Mouse (Mus musculus): Measurements from ENCODE around the gene Fam213a. TPM values are rescaled to one million over a fixed set of nuclear protein-coding genes. Genes with fewer than 3 reads are reported as not detected.

Gene Fam213a
- polyA plus RNA-seq, 1 experiment from 2014 or later: 72.4 TPM

GRCm38 (mm10) chr14:41007641-41008040, 5.9 kb downstream of the Fam213a start:
- Histone ChIP-seq H3K9ac (ENCODE audit: low read depth, low read length) (no peak overlapping the region), H3K4me1 (ENCODE audit: control insufficient read depth, insufficient read depth, low read length) (peaks cover 24% of the 10 kb centered on the region), H3K27ac (ENCODE audit: low read length) (0 out of 2 replicates have a peak overlapping the region, but pooled peaks have one; percentile 13), H3K27me3 (replicated peaks; ENCODE audit: control insufficient read depth, insufficient read depth, low read length) (no peaks in the 10 kb centered on the region), H3K36me3 (ENCODE audit: control insufficient read depth, insufficient read depth, low read length) (no peaks in the 10 kb centered on the region), H3K4me2 (ENCODE audit: low read depth, low read length) (no peak overlapping the region), H3K9me3 (ENCODE audit: control insufficient read depth, low read length) (no peaks in the 10 kb centered on the region), H3K4me3 (ENCODE audit: low read length) (no peak overlapping the region)
- 19% methylated on average over 5 of the region's 5 CpGs for WGBS
- ATAC-seq: peak; percentile 70

- H3K4me3 ChIP-seq (ENCODE audit: low read length): no peak overlapping the region
- no peak overlapping the region for H3K4me2 ChIP-seq (ENCODE audit: low read depth, low read length)
- H3K27me3 ChIP-seq (replicated peaks; ENCODE audit: control insufficient read depth, insufficient read depth, low read length): no peaks in the 10 kb centered on the region
- H3K27ac ChIP-seq (ENCODE audit: low read length): no peak overlapping the region
- peaks cover 24% of the 10 kb centered on the region for H3K4me1 ChIP-seq (ENCODE audit: control insufficient read depth, insufficient read depth, low read length)
- 29% methylated on average over 3 of the region's 3 CpGs for WGBS
- H3K9me3 ChIP-seq (ENCODE audit: control insufficient read depth, low read length): no peaks in the 10 kb centered on the region
- ATAC-seq: peak; percentile 39; the same call in 1 of the 2 replicates
- no peaks in the 10 kb centered on the region for H3K36me3 ChIP-seq (ENCODE audit: control insufficient read depth, insufficient read depth, low read length)
- H3K9ac ChIP-seq (ENCODE audit: low read depth, low read length): no peak overlapping the region
Observed at GRCm38 (mm10) chr14:41006899-41007298, 6.7 kb downstream of the Fam213a start.

GRCm38 (mm10) chr14:41006263-41006662, 7.3 kb downstream of the Fam213a start:
- no peak for ATAC-seq
- H3K9ac ChIP-seq (ENCODE audit: low read depth, low read length): no peak overlapping the region
- H3K27ac ChIP-seq (ENCODE audit: low read length): no peak overlapping the region
- 78% methylated on average over 10 of the region's 10 CpGs for WGBS
- H3K4me2 ChIP-seq (ENCODE audit: low read depth, low read length): no peak overlapping the region
- no peak overlapping the region for H3K4me3 ChIP-seq (ENCODE audit: low read length)
- H3K9me3 ChIP-seq (ENCODE audit: control insufficient read depth, low read length): no peaks in the 10 kb centered on the region
- no peaks in the 10 kb centered on the region; the same call in 1 of the 2 replicates for H3K36me3 ChIP-seq (ENCODE audit: control insufficient read depth, insufficient read depth, low read length)
- H3K27me3 ChIP-seq (replicated peaks; ENCODE audit: control insufficient read depth, insufficient read depth, low read length): no peaks in the 10 kb centered on the region
- peaks cover 22% of the 10 kb centered on the region for H3K4me1 ChIP-seq (ENCODE audit: control insufficient read depth, insufficient read depth, low read length)

DNA sequence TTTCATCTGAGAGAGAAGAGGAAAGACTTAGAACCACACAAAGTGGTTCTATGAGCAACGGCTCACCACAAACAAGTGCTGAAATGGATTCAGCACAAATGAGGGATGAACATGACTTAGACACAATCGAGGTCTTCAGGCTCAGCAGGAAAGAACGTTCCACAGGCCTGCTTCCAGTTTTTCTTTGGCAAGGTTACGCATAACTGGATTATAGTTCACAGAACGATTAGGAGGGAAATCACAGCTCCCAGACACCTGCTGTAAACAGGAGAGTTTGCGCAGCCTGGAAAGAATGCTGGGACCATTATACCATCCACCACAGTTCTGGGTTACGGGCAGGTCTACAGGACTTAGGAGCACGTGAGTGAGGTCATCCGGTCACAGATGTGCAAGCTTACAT, 7.9 kb downstream of the Fam213a start:
- no peak for ATAC-seq
- no peak overlapping the region for H3K27ac ChIP-seq (ENCODE audit: low read length)

DNA sequence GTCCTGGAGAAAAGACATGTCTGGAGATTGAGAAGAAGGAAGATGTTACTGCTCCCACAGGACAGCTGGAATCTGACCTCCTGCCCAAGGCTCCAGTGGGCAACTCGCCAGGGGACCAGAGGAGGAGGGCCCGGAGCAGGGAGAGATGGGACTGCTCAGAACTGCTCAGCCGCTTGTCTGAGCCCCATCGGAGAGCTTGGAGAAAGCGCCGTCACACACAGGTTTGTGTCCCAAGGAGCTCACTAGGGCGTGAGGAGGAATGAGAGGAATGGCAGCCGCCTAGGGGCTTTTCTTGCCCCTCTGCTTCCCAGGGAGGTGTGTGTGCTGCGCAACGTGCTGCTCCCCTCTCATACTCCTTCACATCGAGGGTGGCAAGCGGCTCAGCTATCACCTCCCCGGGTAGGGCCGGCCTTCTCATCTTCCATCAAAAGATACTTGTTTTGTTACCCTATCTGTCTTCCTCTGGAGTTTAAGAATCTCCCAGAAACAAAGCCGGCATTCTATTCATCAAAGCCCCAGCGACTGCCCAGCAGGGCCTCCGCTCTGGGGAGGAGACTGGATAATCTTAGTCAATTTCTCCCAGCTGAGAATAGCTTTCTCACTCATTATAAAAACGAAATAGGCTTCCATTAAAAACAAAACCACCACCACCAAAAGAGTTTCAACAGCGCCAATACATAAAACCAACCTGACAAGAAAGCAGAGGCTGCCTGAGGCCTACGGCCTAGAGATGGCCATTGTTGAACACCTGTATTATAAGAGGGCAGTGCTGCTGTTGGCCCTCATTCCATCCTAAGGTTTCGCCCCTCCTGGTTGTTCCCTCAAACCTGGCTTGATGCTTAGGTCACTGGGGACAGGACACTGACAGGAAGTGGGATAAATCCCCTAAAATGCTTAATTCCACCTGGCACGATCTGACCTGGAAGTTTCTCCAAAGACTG, 9.1 kb downstream of the Fam213a start:
- Histone ChIP-seq H3K4me1 (ENCODE audit: control insufficient read depth, insufficient read depth, low read length) (peaks cover 22% of the 10 kb centered on the region), H3K9me3 (ENCODE audit: control insufficient read depth, low read length) (no peaks in the 10 kb centered on the region), H3K4me3 (ENCODE audit: low read length) (no peak overlapping the region), H3K27me3 (replicated peaks; ENCODE audit: control insufficient read depth, insufficient read depth, low read length) (no peaks in the 10 kb centered on the region), H3K27ac (ENCODE audit: low read length) (no peak overlapping the region), H3K4me2 (ENCODE audit: low read depth, low read length) (no peak overlapping the region), H3K9ac (ENCODE audit: low read depth, low read length) (no peak overlapping the region), H3K36me3 (ENCODE audit: control insufficient read depth, insufficient read depth, low read length) (no peaks in the 10 kb centered on the region; the same call in 1 of the 2 replicates)
- 39% methylated on average over 22 of the region's 22 CpGs for WGBS
- ATAC-seq: no peak

More for the DNA sequence above, 7.9 kb downstream of the Fam213a start:
- Histone ChIP-seq H3K4me1 (ENCODE audit: control insufficient read depth, insufficient read depth, low read length) (peaks cover 22% of the 10 kb centered on the region), H3K36me3 (ENCODE audit: control insufficient read depth, insufficient read depth, low read length) (no peaks in the 10 kb centered on the region; the same call in 1 of the 2 replicates), H3K9me3 (ENCODE audit: control insufficient read depth, low read length) (no peaks in the 10 kb centered on the region), H3K9ac (ENCODE audit: low read depth, low read length) (no peak overlapping the region), H3K4me2 (ENCODE audit: low read depth, low read length) (no peak overlapping the region), H3K4me3 (ENCODE audit: low read length) (no peak overlapping the region), H3K27me3 (replicated peaks; ENCODE audit: control insufficient read depth, insufficient read depth, low read length) (no peaks in the 10 kb centered on the region)
- WGBS: 75% methylated on average over 9 of the region's 9 CpGs

DNA sequence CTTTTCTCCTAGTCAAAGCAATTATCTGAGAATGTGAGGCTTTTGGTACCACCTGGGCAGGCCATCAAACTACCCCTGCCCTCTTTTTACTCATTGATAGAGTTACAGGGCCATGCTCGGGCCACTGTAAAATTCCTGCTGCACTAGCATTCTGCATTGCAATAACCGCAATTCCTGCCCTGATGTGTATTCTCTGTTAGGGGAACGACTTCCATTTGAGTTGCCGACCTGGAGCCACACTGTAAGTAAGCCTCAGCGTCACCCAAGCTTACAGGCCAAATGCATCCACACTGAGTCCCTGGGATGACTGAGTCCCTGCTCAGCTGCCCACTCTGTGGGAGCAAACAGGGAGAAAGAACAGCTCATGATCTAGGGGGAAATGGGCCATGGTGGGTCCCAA, 12.0 kb downstream of the Fam213a start:
- H3K4me1 ChIP-seq (ENCODE audit: control insufficient read depth, insufficient read depth, low read length): peaks cover 10% of the 10 kb centered on the region; the same call in 1 of the 2 replicates
- H3K4me3 ChIP-seq (ENCODE audit: low read length): no peak overlapping the region
- no peak overlapping the region for H3K27ac ChIP-seq (ENCODE audit: low read length)
- 84% methylated on average over 5 of the region's 5 CpGs for WGBS
- no peaks in the 10 kb centered on the region; the same call in 1 of the 2 replicates for H3K36me3 ChIP-seq (ENCODE audit: control insufficient read depth, insufficient read depth, low read length)
- no peaks in the 10 kb centered on the region for H3K9me3 ChIP-seq (ENCODE audit: control insufficient read depth, low read length)
- ATAC-seq: no peak
- H3K4me2 ChIP-seq (ENCODE audit: low read depth, low read length): no peak overlapping the region
- no peaks in the 10 kb centered on the region for H3K27me3 ChIP-seq (replicated peaks; ENCODE audit: control insufficient read depth, insufficient read depth, low read length)
- H3K9ac ChIP-seq (ENCODE audit: low read depth, low read length): no peak overlapping the region

GRCm38 (mm10) chr14:41000801-41001200, 12.8 kb downstream of the Fam213a start:
- Histone ChIP-seq H3K27ac (ENCODE audit: low read length) (no peak overlapping the region), H3K4me3 (ENCODE audit: low read length) (no peak overlapping the region), H3K27me3 (replicated peaks; ENCODE audit: control insufficient read depth, insufficient read depth, low read length) (no peaks in the 10 kb centered on the region), H3K9me3 (ENCODE audit: control insufficient read depth, low read length) (no peaks in the 10 kb centered on the region), H3K9ac (ENCODE audit: low read depth, low read length) (no peak overlapping the region), H3K4me1 (ENCODE audit: control insufficient read depth, insufficient read depth, low read length) (peaks cover 10% of the 10 kb centered on the region; the same call in 1 of the 2 replicates), H3K36me3 (ENCODE audit: control insufficient read depth, insufficient read depth, low read length) (no peaks in the 10 kb centered on the region; the same call in 1 of the 2 replicates), H3K4me2 (ENCODE audit: low read depth, low read length) (no peak overlapping the region)
- ATAC-seq: no peak
- 84% methylated on average over 4 of the region's 4 CpGs for WGBS

GRCm38 (mm10) chr14:40999904-41000645, 13.5 kb downstream of the Fam213a start:
- Histone ChIP-seq H3K9me3 (ENCODE audit: control insufficient read depth, low read length) (no peaks in the 10 kb centered on the region), H3K36me3 (ENCODE audit: control insufficient read depth, insufficient read depth, low read length) (no peaks in the 10 kb centered on the region; the same call in 1 of the 2 replicates), H3K27ac (ENCODE audit: low read length) (no peak overlapping the region), H3K4me2 (ENCODE audit: low read depth, low read length) (no peak overlapping the region), H3K4me3 (ENCODE audit: low read length) (no peak overlapping the region), H3K4me1 (ENCODE audit: control insufficient read depth, insufficient read depth, low read length) (peaks cover 8% of the 10 kb centered on the region; the same call in 1 of the 2 replicates), H3K27me3 (replicated peaks; ENCODE audit: control insufficient read depth, insufficient read depth, low read length) (no peaks in the 10 kb centered on the region), H3K9ac (ENCODE audit: low read depth, low read length) (no peak overlapping the region)
- WGBS: 87% methylated on average over 7 of the region's 7 CpGs
- no peak for ATAC-seq

GRCm38 (mm10) chr14:40996171-40996570, 17.4 kb downstream of the Fam213a start:
- no peaks in the 10 kb centered on the region for H3K4me1 ChIP-seq (ENCODE audit: control insufficient read depth, insufficient read depth, low read length)
- H3K4me2 ChIP-seq (ENCODE audit: low read depth, low read length): no peak overlapping the region
- H3K9ac ChIP-seq (ENCODE audit: low read depth, low read length): no peak overlapping the region
- H3K27me3 ChIP-seq (replicated peaks; ENCODE audit: control insufficient read depth, insufficient read depth, low read length): no peaks in the 10 kb centered on the region
- H3K27ac ChIP-seq (ENCODE audit: low read length): no peak overlapping the region
- H3K9me3 ChIP-seq (ENCODE audit: control insufficient read depth, low read length): no peaks in the 10 kb centered on the region
- ATAC-seq: no peak
- no peak overlapping the region for H3K4me3 ChIP-seq (ENCODE audit: low read length)
- H3K36me3 ChIP-seq (ENCODE audit: control insufficient read depth, insufficient read depth, low read length): no peaks in the 10 kb centered on the region
- 81% methylated on average over 3 of the region's 3 CpGs for WGBS
